8 mouse cellular contexts compared by ENCODE assay signal in genomic region chr10:69925285-69926157, GRCm38 (mm10).
DNase-seq lines count a peak whose midpoint lies in the region; ATAC-seq and TF ChIP-seq lines count a peak whose summit lies in the region.

No protein-coding gene starts in this region.

- peak overlapping the region; percentile 69 to 72 for H3K4me3 ChIP-seq in ES-E14 (ENCODE audit: insufficient read depth in 1 of 2, low read depth in 1 of 2, low read length in 2 of 2, poor library complexity in 1 of 2, severe bottlenecking in 1 of 2)
- peak overlapping the region; percentile 57 for H3K4me3 ChIP-seq in embryonic facial prominence, embryonic 10.5 days
- H3K4me3 ChIP-seq in heart, embryonic 14.5 days (ENCODE audit: control insufficient read depth in 1 of 2, insufficient read depth in 1 of 2, low read depth in 1 of 2, low read length in 2 of 2) = peak overlapping the region; percentile 39 to 43
- peak overlapping the region; percentile 49 for H3K4me3 ChIP-seq in kidney, embryonic 16.5 days (ENCODE audit: low read length)
- H3K4me3 ChIP-seq in midbrain, embryonic 10.5 days = peak overlapping the region; percentile 60

- peak overlapping the region; percentile 48 for H3K9ac ChIP-seq in ES-E14 (ENCODE audit: insufficient read depth, low read depth, low read length, poor library complexity, severe bottlenecking)
- H3K9ac ChIP-seq in heart, embryonic 14.5 days (ENCODE audit: low read length) = peak overlapping the region; percentile 64
- peak overlapping the region; percentile 48 for H3K9ac ChIP-seq in kidney, embryonic 16.5 days (replicated peaks; ENCODE audit: low read length)

- peak; percentile 56 for DNase-seq in ES-E14 (ENCODE audit: low read depth, low spot score)
- peak; percentile 66 for DNase-seq in embryonic facial prominence, embryonic 10.5 days (ENCODE audit: low spot score)
- DNase-seq in midbrain, embryonic 10.5 days (ENCODE audit: low spot score) = peak; percentile 69
- DNase-seq in yolk sac, embryonic 10.5 days (ENCODE audit: low spot score) = peak; percentile 86
- DNase-seq in thymus, postnatal 14 days = no peak

- no peaks in the 10 kb centered on the region for H3K9me3 ChIP-seq in ES-E14 (ENCODE audit: control insufficient read depth, insufficient read depth, low read depth, low read length)
- no peaks in the 10 kb centered on the region for H3K9me3 ChIP-seq in embryonic facial prominence, embryonic 10.5 days
- H3K9me3 ChIP-seq in heart, embryonic 14.5 days (ENCODE audit: control insufficient read depth, low read length) = no peaks in the 10 kb centered on the region
- no peaks in the 10 kb centered on the region for H3K9me3 ChIP-seq in kidney, embryonic 16.5 days (ENCODE audit: low read length)
- H3K9me3 ChIP-seq in midbrain, embryonic 10.5 days (replicated peaks) = no peaks in the 10 kb centered on the region

- H3K27me3 ChIP-seq in embryonic facial prominence, embryonic 10.5 days (replicated peaks; ENCODE audit: low read depth, poor library complexity, severe bottlenecking) = peaks cover 19% of the 10 kb centered on the region
- no peaks in the 10 kb centered on the region for H3K27me3 ChIP-seq in heart, embryonic 14.5 days (ENCODE audit: control insufficient read depth, insufficient read depth, low read length)
- H3K27me3 ChIP-seq in kidney, embryonic 16.5 days (ENCODE audit: insufficient read depth, low read length) = no peaks in the 10 kb centered on the region
- H3K27me3 ChIP-seq in midbrain, embryonic 10.5 days (ENCODE audit: low read depth, poor library complexity, severe bottlenecking) = peaks cover 3% of the 10 kb centered on the region; the same call in 1 of the 2 replicates

- no peaks in the 10 kb centered on the region for H3K36me3 ChIP-seq in ES-E14 (ENCODE audit: control insufficient read depth, insufficient read depth, low read length, poor library complexity, severe bottlenecking)
- peaks cover 11% of the 10 kb centered on the region for H3K36me3 ChIP-seq in embryonic facial prominence, embryonic 10.5 days (replicated peaks)
- peaks cover 6% of the 10 kb centered on the region; the same call in 1 of the 2 replicates for H3K36me3 ChIP-seq in heart, embryonic 14.5 days (ENCODE audit: control insufficient read depth, insufficient read depth, low read length)
- no peaks in the 10 kb centered on the region for H3K36me3 ChIP-seq in kidney, embryonic 16.5 days (ENCODE audit: insufficient read depth, low read length)
- H3K36me3 ChIP-seq in midbrain, embryonic 10.5 days = peaks cover 10% of the 10 kb centered on the region

- peak; percentile 65 for ATAC-seq in heart, embryonic 14.5 days (ENCODE audit: insufficient number of reproducible peaks, insufficient read depth, low FRiP score, low read depth)
- peak; percentile 84 for ATAC-seq in kidney, embryonic 16.5 days (ENCODE audit: low FRiP score, low TSS enrichment)
- no peak for ATAC-seq in megakaryocyte-erythroid progenitor cell, adult 5-6 weeks (replicated peaks; ENCODE audit: low FRiP score, low TSS enrichment, poor library complexity, severe bottlenecking)

- peak overlapping the region; percentile 78 for H3K27ac ChIP-seq in ES-E14 (ENCODE audit: insufficient read depth, low read depth, low read length, poor library complexity, severe bottlenecking)
- H3K27ac ChIP-seq in embryonic facial prominence, embryonic 10.5 days (replicated peaks) = peak overlapping the region; percentile 74
- peak overlapping the region; percentile 74 for H3K27ac ChIP-seq in heart, embryonic 14.5 days (replicated peaks in 1 of 2; ENCODE audit: control insufficient read depth in 1 of 2, insufficient read depth in 1 of 2, low read depth in 2 of 2, low read length in 2 of 2)
- H3K27ac ChIP-seq in kidney, embryonic 16.5 days (ENCODE audit: low read length) = peak overlapping the region; percentile 97
- H3K27ac ChIP-seq in midbrain, embryonic 10.5 days (replicated peaks) = peak overlapping the region; percentile 83

- peak overlapping the region; percentile 78 for H3K4me2 ChIP-seq in heart, embryonic 14.5 days (ENCODE audit: low read length)
- H3K4me2 ChIP-seq in kidney, embryonic 16.5 days (replicated peaks; ENCODE audit: low read depth, low read length) = peak overlapping the region; percentile 55

- peaks cover 2 to 11% of the 10 kb centered on the region in 2 experiments; a peak in 2 of 4 replicates for H3K4me1 ChIP-seq in ES-E14 (ENCODE audit: control insufficient read depth in 2 of 2, insufficient read depth in 2 of 2, low read length in 2 of 2, poor library complexity in 1 of 2)
- peaks cover 51% of the 10 kb centered on the region for H3K4me1 ChIP-seq in embryonic facial prominence, embryonic 10.5 days
- peaks cover 21 to 41% of the 10 kb centered on the region in 2 experiments for H3K4me1 ChIP-seq in heart, embryonic 14.5 days (ENCODE audit: control insufficient read depth in 2 of 2, insufficient read depth in 2 of 2, low read length in 2 of 2)
- H3K4me1 ChIP-seq in kidney, embryonic 16.5 days (ENCODE audit: insufficient read depth, low read length) = peaks cover 44% of the 10 kb centered on the region
- H3K4me1 ChIP-seq in midbrain, embryonic 10.5 days = peaks cover 51% of the 10 kb centered on the region

- WGBS in embryonic facial prominence, embryonic 10.5 days = under 1% methylated on average over 19 of the region's 19 CpGs
- under 1% methylated on average over 19 of the region's 19 CpGs for WGBS in heart, embryonic 14.5 days
- under 1% methylated on average over 19 of the region's 19 CpGs for WGBS in kidney, embryonic 16.5 days
- WGBS in midbrain, embryonic 10.5 days = under 1% methylated on average over 19 of the region's 19 CpGs

- in situ Hi-C loops in ES-E14 (cut with MboI; ENCODE audit: low sequenced_read_pairs in 2 of 2, unreplicated experiment in 2 of 2) = no loop called here

TF ChIP-seq in ES-E14, 5 proteins besides CTCF, POLR2A, EP300 and RAD21:
- no peak for TF ChIP-seq MAFK (IDR thresholded peaks at IDR 0.05; ENCODE audit: insufficient read depth, low read depth, low read length)
- 0 out of 2 replicates have a peak, but pooled peaks have one; percentile 26 for TF ChIP-seq ZNF384 (IDR thresholded peaks at IDR 0.05; ENCODE audit: low read depth, low read length)
TF ChIP-seq in ES-E14: peak in this region for 1.
